Mouse (Mus musculus) brain, adult 10 weeks (tissue): ENCODE results near the gene Olfr790. TPM values are rescaled to one million over a fixed set of nuclear protein-coding genes. Genes with fewer than 3 reads are reported as not detected.

Experiments used
- polyA plus RNA-seq: library from polyadenylated mRNA; stranded (reverse); fragments of 350-450 nt; fragmentation: Illumina TruSeq; extraction: RNeasy Lipid Tissue Mini Kit (QIAGEN cat#74804); gene quantifications from one replicate; pipeline ENCODE4 v1.2.3, GENCODE M21; 2015; ENCODE audit warnings: low read depth, low replicate concordance

Gene Olfr790
- not detected for polyA plus RNA-seq

GRCm38 (mm10) chr10:129498192-129498591 lies at the start of gene Olfr790:
TSS of gene Olfr790 (plus strand) at chr10:129498492.

DNA sequence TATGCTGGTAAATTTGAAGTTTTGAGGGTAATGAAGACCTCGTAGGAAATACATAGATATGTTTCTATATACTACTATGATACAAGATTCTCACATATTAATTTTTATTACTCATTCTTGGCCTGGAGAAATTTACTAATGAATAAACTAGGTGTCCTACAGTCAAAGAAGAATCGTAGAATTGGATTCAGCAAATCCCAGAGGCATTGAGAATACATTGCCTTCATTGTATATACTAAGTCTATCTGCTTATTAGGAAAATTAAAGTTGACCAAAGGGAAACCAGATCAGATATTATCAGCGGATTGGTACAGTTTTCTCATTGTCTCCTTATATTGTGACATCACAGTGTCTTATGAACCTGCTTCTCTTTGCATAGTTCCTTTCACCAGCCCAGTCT lies 36.7 kb upstream of the Olfr790 start, which contains the start of gene Olfr787:
Gene Olfr787 (plus strand): TSS at position 301 of the 400 bp plus-strand sequence.

DNA sequence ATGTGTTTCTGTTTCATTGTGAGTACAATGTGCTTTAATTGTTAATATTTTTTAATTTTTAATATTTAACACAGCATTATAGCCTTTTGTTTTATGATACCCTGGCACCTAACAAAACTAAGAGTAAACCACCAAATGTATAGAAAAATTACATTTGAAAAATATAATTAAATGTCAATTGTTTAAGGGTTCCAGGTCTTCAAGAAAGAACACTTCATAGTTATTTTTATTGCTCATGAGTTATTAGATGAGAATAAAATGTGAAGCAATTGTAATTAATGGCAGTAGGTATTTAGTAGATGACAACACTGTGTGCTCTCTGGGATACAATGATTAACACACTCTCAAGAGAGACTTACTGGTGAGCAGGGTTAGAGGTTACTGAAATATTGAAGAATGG lies 27.6 kb upstream of the Olfr790 start, which contains the start of gene Olfr788:
Gene Olfr788 (plus strand): TSS at position 301 of the 400 bp plus-strand sequence.

DNA sequence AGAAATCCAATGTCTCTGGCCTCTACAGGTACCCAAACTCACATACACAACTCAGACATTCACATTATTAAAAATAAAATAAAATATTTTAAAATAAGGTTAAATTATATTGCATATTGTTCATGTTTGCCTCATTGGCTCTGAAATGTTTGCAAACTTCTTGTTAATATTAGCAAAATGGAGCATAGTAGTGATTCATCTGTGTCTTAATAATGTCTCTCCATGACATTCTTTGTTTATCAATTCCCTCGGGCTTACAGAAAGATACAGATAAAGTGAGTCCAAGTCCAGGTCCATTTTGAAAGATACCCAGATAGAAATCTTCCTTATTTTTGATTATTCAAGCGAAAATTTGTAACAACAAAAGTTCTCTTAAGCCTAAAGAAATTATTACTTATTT lies 13.8 kb upstream of the Olfr790 start, which contains the start of gene Olfr789:
Gene Olfr789 (plus strand): TSS at position 301 of the 400 bp plus-strand sequence.

DNA sequence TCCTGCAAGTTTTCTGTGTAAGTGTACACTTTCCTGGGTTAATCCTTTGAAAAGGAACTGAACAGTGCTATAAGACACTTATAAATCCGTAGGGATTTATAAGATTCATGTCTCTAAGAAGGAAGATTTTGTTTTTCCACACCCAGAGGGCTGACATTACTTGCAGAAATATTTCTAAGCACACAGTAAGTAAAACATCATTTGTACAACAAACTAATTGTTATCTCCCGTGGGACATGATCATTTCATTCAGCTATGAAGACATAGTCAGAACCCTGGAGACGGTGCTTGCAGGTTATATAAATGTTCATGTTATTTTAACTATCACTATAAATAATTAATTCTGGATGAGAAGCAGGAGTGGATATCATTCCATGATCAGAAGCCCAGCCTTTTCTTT lies 23.2 kb downstream of the Olfr790 start, which contains the start of gene Olfr791:
Gene Olfr791 (plus strand): TSS at position 301 of the 400 bp plus-strand sequence.

GRCm38 (mm10) chr10:129538862-129539261 lies 40.6 kb downstream of the Olfr790 start, which contains the start of gene Olfr792:
TSS of gene Olfr792 (plus strand) at chr10:129539162.

Other genes starting within 250 kb of the Olfr790 start
- gene Olfr776, start 239.4 kb upstream of the Olfr790 start, polyA plus RNA-seq, result not detected
- not detected for gene Olfr777, start 227.0 kb upstream of the Olfr790 start, polyA plus RNA-seq
- gene Olfr780, start 180.4 kb upstream of the Olfr790 start, polyA plus RNA-seq, result not detected
- not detected for gene Olfr781, start 169.6 kb upstream of the Olfr790 start, polyA plus RNA-seq
- gene Olfr782, start 149.6 kb upstream of the Olfr790 start, polyA plus RNA-seq, result not detected
- not detected for gene Olfr784, start 114.4 kb upstream of the Olfr790 start, polyA plus RNA-seq
- gene Olfr785, start 93.1 kb upstream of the Olfr790 start, polyA plus RNA-seq, result not detected
- not detected for gene Olfr786, start 71.2 kb upstream of the Olfr790 start, polyA plus RNA-seq
- not detected for gene Olfr787, start 36.6 kb upstream of the Olfr790 start, polyA plus RNA-seq
- gene Olfr788, start 27.5 kb upstream of the Olfr790 start, polyA plus RNA-seq, result not detected
- not detected for gene Olfr789, start 13.7 kb upstream of the Olfr790 start, polyA plus RNA-seq
- not detected for gene Olfr791, start 23.3 kb downstream of the Olfr790 start, polyA plus RNA-seq
- not detected for gene Olfr792, start 40.7 kb downstream of the Olfr790 start, polyA plus RNA-seq
- not detected for gene Olfr794, start 69.2 kb downstream of the Olfr790 start, polyA plus RNA-seq
- not detected for gene Olfr796, start 114.1 kb downstream of the Olfr790 start, polyA plus RNA-seq
- gene Olfr798, start 129.4 kb downstream of the Olfr790 start, polyA plus RNA-seq, result not detected
- not detected for gene Olfr799, start 139.0 kb downstream of the Olfr790 start, polyA plus RNA-seq
- not detected for gene Olfr800, start 159.2 kb downstream of the Olfr790 start, polyA plus RNA-seq
- gene Olfr801, start 175.4 kb downstream of the Olfr790 start, polyA plus RNA-seq, result not detected
- gene Olfr802, start 189.7 kb downstream of the Olfr790 start, polyA plus RNA-seq, result not detected
- gene Olfr803, start 195.8 kb downstream of the Olfr790 start, polyA plus RNA-seq, result not detected
- gene Olfr804, start 204.7 kb downstream of the Olfr790 start, polyA plus RNA-seq, result not detected
- gene Olfr805, start 230.9 kb downstream of the Olfr790 start, polyA plus RNA-seq, result not detected
- not detected for gene Olfr806, start 243.4 kb downstream of the Olfr790 start, polyA plus RNA-seq